Mouse (Mus musculus) kidney, postnatal 0 days (tissue): Measurements from ENCODE around the gene Mlf2. TPM values are rescaled to one million over a fixed set of nuclear protein-coding genes. Genes with fewer than 3 reads are reported as not detected.
A peak's percentile ranks its signal among the peaks of the same experiment; 100 is the strongest.

Experiments used
- ATAC-seq: fragments of 200-750 bp; cut with Nextera tagmentation; replicated peaks from 2 replicates; pipeline ENCODE4 v1.8.0; 2017; ENCODE audit warnings: low read depth, moderate number of reproducible peaks, moderate TSS enrichment, moderate library complexity; ENCODE audit not compliant: low FRiP score
- DNase-seq: peaks from one replicate; pipeline ENCODE4 v3.0.0-alpha.2; 2016; ENCODE audit warnings: low spot score
- H3K27ac ChIP-seq: fragments of 300-500 bp; sonication (generic); 2 replicates; pipeline ENCODE4 v1.5.1; 2014; ENCODE audit warnings: mild to moderate bottlenecking
- H3K27me3 ChIP-seq: fragments of 300-500 bp; sonication (generic); 2 replicates; pipeline ENCODE4 v1.6.1; 2014; ENCODE audit warnings: low read length, mixed read lengths; ENCODE audit not compliant: insufficient read depth
- H3K36me3 ChIP-seq: fragments of 300-500 bp; sonication (generic); 2 replicates; pipeline ENCODE4 v1.6.1; 2014; ENCODE audit warnings: low read length, mixed read lengths; ENCODE audit not compliant: insufficient read depth
- H3K4me1 ChIP-seq: fragments of 300-500 bp; sonication (generic); replicated peaks from 2 replicates; pipeline ENCODE4 v1.6.1; 2014; ENCODE audit warnings: antibody characterized with exemption, low read length, mixed read lengths; ENCODE audit not compliant: insufficient read depth
- H3K4me2 ChIP-seq: fragments of 300-500 bp; sonication (generic); 2 replicates; pipeline ENCODE4 v1.6.1; 2014; ENCODE audit warnings: mild to moderate bottlenecking, low read length, moderate library complexity, mixed read lengths
- H3K4me3 ChIP-seq: fragments of 300-500 bp; sonication (generic); replicated peaks from 2 replicates; pipeline ENCODE4 v1.5.1; 2014; ENCODE audit warnings: low read depth, low read length
- H3K9ac ChIP-seq: fragments of 300-500 bp; sonication (generic); 2 replicates; pipeline ENCODE4 v1.6.1; 2014; ENCODE audit warnings: low read depth, low read length
- H3K9me3 ChIP-seq: fragments of 300-500 bp; sonication (generic); replicated peaks from 2 replicates; pipeline ENCODE4 v1.6.1; 2016; ENCODE audit warnings: low read length, inconsistent platforms, mixed read lengths
- CTCF ChIP-seq: IDR thresholded peaks from 2 replicates; pipeline ENCODE4 v1.5.1; 2016; ENCODE audit warnings: antibody characterized with exemption, low read depth, mild to moderate bottlenecking, moderate library complexity
- WGBS: fragments of 180-500 bp; shearing (Covaris S2); extraction: QIAGEN DNeasy Blood & Tissue Kit; methylation state at CpG from one replicate; pipeline ENCODE4 v1.1.7; 2014; 5-methylcytosine and 5-hydroxymethylcytosine counted together
- polyA plus RNA-seq: library from polyadenylated mRNA; unstranded; fragments of >200 nt; fragmentation: Nextera tagmentation; extraction: Ambion mirVana; gene quantifications from 2 replicates; pipeline ENCODE4 v1.2.1, GENCODE M21; 2015

The Mlf2 gene
- polyA plus RNA-seq, 1 experiment from 2014 or later, result 348 TPM

- H3K9ac ChIP-seq, result no peak within 1 kb of the TSS
- peaks cover 32% of the 10 kb centered on the region for H3K4me1 ChIP-seq
- TF ChIP-seq CTCF, result no peak
- peaks cover 2% of the 10 kb centered on the region for H3K36me3 ChIP-seq
- H3K27me3 ChIP-seq, result no peaks in the 10 kb centered on the region
- ATAC-seq, result peak; percentile 81
- H3K4me2 ChIP-seq, result peak within 1 kb of the TSS; percentile 84
- WGBS, result 3% methylated on average over 13 of the region's 13 CpGs
- peak within 1 kb of the TSS; percentile 23 for H3K4me3 ChIP-seq
- H3K9me3 ChIP-seq, result no peaks in the 10 kb centered on the region
- peak; percentile 99 for DNase-seq
- H3K27ac ChIP-seq, result peak within 1 kb of the TSS; percentile 99
Observed at GRCm38 (mm10) chr6:124919695-124920317, 11.4 kb upstream of the Mlf2 start, which contains the start of gene Ptms. Gene Ptms (minus strand): TSS chr6:124920103.

GRCm38 (mm10) chr6:124920318-124921085, 10.7 kb upstream of the Mlf2 start:
- H3K9me3 ChIP-seq, result no peaks in the 10 kb centered on the region
- peak overlapping the region; percentile 84; the same call in 1 of the 2 replicates for H3K4me2 ChIP-seq
- WGBS, result 21% methylated on average over 9 of the region's 9 CpGs
- ATAC-seq, result no peak
- H3K9ac ChIP-seq, result no peak overlapping the region
- DNase-seq, result no peak
- peak overlapping the region; percentile 99 for H3K27ac ChIP-seq
- H3K4me1 ChIP-seq, result peaks cover 29% of the 10 kb centered on the region
- no peaks in the 10 kb centered on the region for H3K36me3 ChIP-seq
- no peak for TF ChIP-seq CTCF
- 0 out of 2 replicates have a peak overlapping the region, but pooled peaks have one; percentile 23 for H3K4me3 ChIP-seq
- H3K27me3 ChIP-seq, result no peaks in the 10 kb centered on the region

- H3K36me3 ChIP-seq, result no peaks in the 10 kb centered on the region
- H3K4me2 ChIP-seq, result no peak overlapping the region
- TF ChIP-seq CTCF, result no peak
- no peak for DNase-seq
- H3K4me1 ChIP-seq, result peaks cover 21% of the 10 kb centered on the region
- H3K9me3 ChIP-seq, result no peaks in the 10 kb centered on the region
- no peak for ATAC-seq
- H3K9ac ChIP-seq, result no peak overlapping the region
- WGBS, result 62% methylated on average over 4 of the region's 4 CpGs
- no peaks in the 10 kb centered on the region for H3K27me3 ChIP-seq
- H3K27ac ChIP-seq, result peak overlapping the region; percentile 99; the same call in 1 of the 2 replicates
- H3K4me3 ChIP-seq, result no peak overlapping the region
Observed at GRCm38 (mm10) chr6:124921539-124921938, 9.6 kb upstream of the Mlf2 start.

- DNase-seq, result no peak
Observed at GRCm38 (mm10) chr6:124925173-124925793, 5.9 kb upstream of the Mlf2 start.

GRCm38 (mm10) chr6:124925941-124926340, 5.2 kb upstream of the Mlf2 start:
- H3K36me3 ChIP-seq, result no peaks in the 10 kb centered on the region
- no peaks in the 10 kb centered on the region for H3K27me3 ChIP-seq
- TF ChIP-seq CTCF, result no peak
- peaks cover 13% of the 10 kb centered on the region for H3K4me1 ChIP-seq
- DNase-seq, result peak; percentile 85
- 34% methylated on average over 5 of the region's 5 CpGs for WGBS
- peak overlapping the region; percentile 70 for H3K27ac ChIP-seq
- H3K9ac ChIP-seq, result peak overlapping the region; percentile 28; the same call in 1 of the 2 replicates
- H3K4me3 ChIP-seq, result no peak overlapping the region; the same call in 1 of the 2 replicates
- ATAC-seq, result no peak
- H3K4me2 ChIP-seq, result peak overlapping the region; percentile 40
- no peaks in the 10 kb centered on the region for H3K9me3 ChIP-seq

More at GRCm38 (mm10) chr6:124925173-124925793, 5.9 kb upstream of the Mlf2 start:
- Histone ChIP-seq H3K4me1 (peaks cover 15% of the 10 kb centered on the region), H3K36me3 (no peaks in the 10 kb centered on the region), H3K9ac (peak overlapping the region; percentile 28; the same call in 1 of the 2 replicates), H3K4me3 (no peak overlapping the region; the same call in 1 of the 2 replicates), H3K9me3 (no peaks in the 10 kb centered on the region), H3K27ac (peak overlapping the region; percentile 70; the same call in 1 of the 2 replicates), H3K4me2 (peak overlapping the region; percentile 40), H3K27me3 (no peaks in the 10 kb centered on the region)
- WGBS, result 19% methylated on average over 12 of the region's 12 CpGs
- no peak for ATAC-seq
- TF ChIP-seq CTCF, result peak; percentile 22; the same call in 1 of the 2 replicates

GRCm38 (mm10) chr6:124930231-124930630, 955 bp upstream of the Mlf2 start:
- no peak for DNase-seq
- no peaks in the 10 kb centered on the region for H3K9me3 ChIP-seq
- H3K4me2 ChIP-seq, result peak overlapping the region; percentile 46
- H3K4me1 ChIP-seq, result peaks cover 18% of the 10 kb centered on the region
- 17% methylated on average over 1 of the region's 1 CpGs for WGBS
- peaks cover 14% of the 10 kb centered on the region; the same call in 1 of the 2 replicates for H3K36me3 ChIP-seq
- no peak for ATAC-seq
- H3K27me3 ChIP-seq, result no peaks in the 10 kb centered on the region
- H3K9ac ChIP-seq, result no peak overlapping the region
- H3K4me3 ChIP-seq, result no peak overlapping the region
- H3K27ac ChIP-seq, result peak overlapping the region; percentile 87
- TF ChIP-seq CTCF, result no peak
